18 mouse cellular contexts compared by ENCODE assay signal in genomic region chr1:36877126-36877525, GRCm38 (mm10).
"Had no signal": no experiment of that assay in that cellular context is flagged by ENCODE, and none has a peak within 500 bp of the region (broad histone marks: within the 10 kb centered on the region; RNA-seq: fewer than 3 reads in every experiment).

No protein-coding gene starts in this region.

- H3K9ac ChIP-seq: limb, embryonic 13.5 days; lung, embryonic 15.5 days; midbrain, embryonic 13.5 days; neural tube, embryonic 13.5 days had no signal

- H3K27ac ChIP-seq: limb, embryonic 10.5 days; limb, embryonic 13.5 days; lung, embryonic 15.5 days; midbrain, embryonic 10.5 days; midbrain, embryonic 13.5 days; neural tube, embryonic 13.5 days had no signal

- ATAC-seq: intestine, embryonic 16.5 days; midbrain, embryonic 13.5 days; midbrain, embryonic 16.5 days had no signal

- H3K4me2 ChIP-seq: limb, embryonic 13.5 days; lung, embryonic 15.5 days; midbrain, embryonic 13.5 days; neural tube, embryonic 13.5 days had no signal

- H3K27me3 ChIP-seq: limb, embryonic 13.5 days; lung, embryonic 15.5 days; midbrain, embryonic 13.5 days; neural tube, embryonic 13.5 days had no signal

- H3K4me1 ChIP-seq: limb, embryonic 10.5 days; limb, embryonic 13.5 days; neural tube, embryonic 13.5 days had no signal

- H3K4me3 ChIP-seq: limb, embryonic 10.5 days; limb, embryonic 13.5 days; lung, embryonic 15.5 days; midbrain, embryonic 10.5 days; midbrain, embryonic 13.5 days; myocyte; neural tube, embryonic 13.5 days had no signal

- H3K9me3 ChIP-seq: limb, embryonic 10.5 days; limb, embryonic 13.5 days; lung, embryonic 15.5 days; midbrain, embryonic 10.5 days; midbrain, embryonic 13.5 days; neural tube, embryonic 13.5 days had no signal

- DNase-seq: kidney, adult 18-20 months; kidney, adult 9 months; kidney, postnatal 14 days; kidney, postnatal 4 days; lung, adult 18-20 months; lung, postnatal 10 days; lung, postnatal 4 days; thymus, adult 18-20 months; thymus, postnatal 36 days had no signal
